Mouse (Mus musculus): ENCODE results near the gene Rpn2.

DNA sequence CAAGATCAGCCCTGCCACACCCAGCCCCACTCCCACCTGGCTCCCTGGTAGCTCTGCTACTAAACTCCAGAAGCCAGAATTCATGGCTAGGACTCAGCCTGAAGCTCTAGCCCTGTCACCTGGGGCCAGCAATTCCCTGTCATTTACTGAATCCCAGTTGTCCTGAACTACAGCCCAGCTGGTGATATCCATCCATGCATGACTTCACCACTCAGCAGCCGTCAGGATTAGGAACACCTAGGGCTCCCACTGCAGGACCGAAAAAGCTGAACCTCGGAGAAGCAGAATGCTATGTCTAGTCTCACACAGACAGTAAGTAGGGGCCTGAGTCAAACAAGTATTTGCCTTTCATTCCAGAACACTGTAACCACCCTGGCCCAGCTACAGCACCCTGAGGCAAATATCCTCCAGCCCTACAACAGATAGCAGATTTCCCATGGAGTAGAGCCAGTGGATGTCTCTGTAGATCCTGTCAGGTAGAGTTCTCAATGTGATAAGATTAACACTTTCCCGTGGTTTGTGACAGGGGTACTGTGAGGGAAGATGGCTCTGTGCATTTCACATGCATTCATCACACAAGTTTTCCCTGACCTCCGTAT lies 63.6 kb downstream of the Rpn2 start:
- no peak for TF ChIP-seq CTCF (IDR thresholded peaks at IDR 0.05; ENCODE audit: low read depth, low read length)
- TF ChIP-seq POLR2A (IDR thresholded peaks at IDR 0.05; ENCODE audit: borderline replicate concordance, low read depth, low read length) = no peak
